Mouse (Mus musculus) adrenal gland, postnatal 10 days (tissue): ENCODE data around the gene Mxra7. TPM values are rescaled to one million over a fixed set of nuclear protein-coding genes. Genes with fewer than 3 reads are reported as not detected.
A peak's percentile ranks its signal among the peaks of the same experiment; 100 is the strongest.
"Not testable (repeated sequence)": the region's sequence is repeated elsewhere in the genome, so short reads cannot be mapped to it uniquely, and the experiment has no call there.

Source experiments
- DNase-seq: peaks from one replicate; pipeline ENCODE4 v3.0.0; 2021; ENCODE audit warnings: mixed read lengths
- total RNA-seq, 2 experiments: library from RNA; stranded (reverse); gene quantifications; 2 replicates each; pipeline ENCODE4 v1.2.3; 2021

Mxra7 gene
- total RNA-seq, 2 experiments from 2014 or later, result 33.7 to 40.0 TPM

- DNase-seq, result no peak
These were observed 19.6 kb upstream of the Mxra7 start for GRCm38 (mm10) chr11:116847187-116848085.

GRCm38 (mm10) chr11:116846593-116847181, 18.8 kb upstream of the Mxra7 start:
- no peak for DNase-seq

GRCm38 (mm10) chr11:116843261-116844233, 15.7 kb upstream of the Mxra7 start, which contains the start of the genes Mettl23 and Jmjd6:
Gene Mettl23, plus strand, starts transcription at chr11:116843278.
Gene Jmjd6, minus strand, starts transcription at chr11:116843449.
- DNase-seq, result peak; percentile 97

GRCm38 (mm10) chr11:116842531-116843260, 14.8 kb upstream of the Mxra7 start:
- DNase-seq, result peak; percentile 78

- DNase-seq, result no peak
These were observed 12.9 kb upstream of the Mxra7 start for GRCm38 (mm10) chr11:116840748-116841147.

GRCm38 (mm10) chr11:116839601-116840000, 11.8 kb upstream of the Mxra7 start:
- no peak for DNase-seq

- no peak for DNase-seq
These were observed 11.1 kb upstream of the Mxra7 start for GRCm38 (mm10) chr11:116838936-116839335.

GRCm38 (mm10) chr11:116837441-116837840, 9.6 kb upstream of the Mxra7 start:
- DNase-seq, result no peak

- DNase-seq, result no peak
These were observed 8.4 kb upstream of the Mxra7 start for GRCm38 (mm10) chr11:116836283-116836682.

- DNase-seq, result no peak
These were observed 7.1 kb upstream of the Mxra7 start for GRCm38 (mm10) chr11:116834954-116835353.

GRCm38 (mm10) chr11:116832172-116832685, 4.4 kb upstream of the Mxra7 start:
- no peak for DNase-seq

- DNase-seq, result no peak
These were observed 1.0 kb downstream of the Mxra7 start for GRCm38 (mm10) chr11:116826550-116827504.

- peak; percentile 61 for DNase-seq
These were observed 2.6 kb downstream of the Mxra7 start for GRCm38 (mm10) chr11:116825230-116825629.

- not testable (repeated sequence) for DNase-seq
These were observed 4.0 kb downstream of the Mxra7 start for GRCm38 (mm10) chr11:116823885-116824284.

- DNase-seq, result no peak
These were observed 4.6 kb downstream of the Mxra7 start for GRCm38 (mm10) chr11:116823255-116823654.

GRCm38 (mm10) chr11:116822626-116823025, 5.2 kb downstream of the Mxra7 start:
- DNase-seq, result no peak

GRCm38 (mm10) chr11:116822215-116822614, 5.6 kb downstream of the Mxra7 start:
- no peak for DNase-seq

GRCm38 (mm10) chr11:116821057-116821940, 6.5 kb downstream of the Mxra7 start:
- no peak for DNase-seq
